Mouse (Mus musculus): Measurements from ENCODE around the gene Gng2. TPM values are rescaled to one million over a fixed set of nuclear protein-coding genes. Genes with fewer than 3 reads are reported as not detected.
A peak's percentile ranks its signal among the peaks of the same experiment; 100 is the strongest.

The Gng2 gene
- total RNA-seq (2014; rRNA removed) (419 and 439 TPM in 2 replicates), polyA plus RNA-seq (2015; fragmentation: Nextera tagmentation; extraction: Ambion mirVana) (344 and 374 TPM in 2 replicates)

DNA sequence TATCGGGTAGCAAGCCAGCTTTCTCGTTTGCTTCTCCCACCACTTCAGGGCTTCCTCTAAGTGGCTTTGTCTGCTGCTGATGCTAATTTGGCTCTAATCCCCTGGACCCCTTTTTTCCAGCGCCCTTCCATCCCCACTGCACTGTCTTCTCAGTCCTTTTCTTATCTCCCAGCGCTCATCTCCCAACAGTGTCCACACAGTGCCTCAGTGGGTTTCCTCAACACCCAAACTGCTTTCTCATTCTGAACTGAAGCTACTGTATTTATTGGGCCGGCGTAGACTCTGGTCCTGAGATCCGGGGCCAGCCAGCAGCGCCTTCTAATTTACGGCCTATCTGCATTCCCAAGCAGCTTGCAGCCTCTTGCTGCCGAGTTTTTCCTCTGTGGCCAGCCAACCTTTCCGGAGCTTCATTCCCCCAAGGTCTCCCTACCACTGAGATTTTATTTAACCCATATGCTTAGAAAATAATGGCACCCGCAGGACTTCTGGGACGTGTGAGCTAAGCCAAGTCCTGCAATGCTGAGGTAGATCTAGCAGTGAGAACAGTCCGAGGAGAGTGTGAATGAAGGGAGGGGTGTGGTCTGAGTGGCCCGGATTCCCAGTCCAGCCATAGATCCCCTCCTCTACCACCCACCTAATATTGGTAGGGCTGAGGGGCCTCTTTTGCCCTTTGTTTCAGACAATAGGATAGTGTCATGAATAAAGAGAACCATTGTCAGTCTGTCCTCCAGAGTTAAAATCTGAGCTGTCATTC is at the start of gene Gng2:
Gene Gng2, minus strand, starts transcription at position 357 of the 754 bp plus-strand sequence.
- DNase-seq (ENCODE audit: low spot score) (no peak), ATAC-seq (ENCODE audit: low FRiP score) (peak; percentile 48)
- Histone ChIP-seq H3K4me1 (ENCODE audit: insufficient read depth, low read length) (peaks cover 11% of the 10 kb centered on the region; the same call in 1 of the 2 replicates), H3K9ac (replicated peaks; ENCODE audit: low read length, poor library complexity, severe bottlenecking) (peak within 1 kb of the TSS; percentile 73), H3K36me3 (ENCODE audit: insufficient read depth, low read length) (no peaks in the 10 kb centered on the region), H3K4me3 (ENCODE audit: low read depth, low read length) (peak within 1 kb of the TSS; percentile 58), H3K27ac (ENCODE audit: low read depth, low read length) (peak within 1 kb of the TSS; percentile 98), H3K9me3 (ENCODE audit: low read length) (no peaks in the 10 kb centered on the region), H3K27me3 (ENCODE audit: insufficient read depth, low read length) (no peaks in the 10 kb centered on the region), H3K4me2 (ENCODE audit: low read depth, low read length, poor library complexity, severe bottlenecking) (peak within 1 kb of the TSS; percentile 53)
- no peak for TF ChIP-seq CTCF (IDR thresholded peaks at IDR 0.05)
- WGBS: 5% methylated on average over 15 of the region's 15 CpGs

DNA sequence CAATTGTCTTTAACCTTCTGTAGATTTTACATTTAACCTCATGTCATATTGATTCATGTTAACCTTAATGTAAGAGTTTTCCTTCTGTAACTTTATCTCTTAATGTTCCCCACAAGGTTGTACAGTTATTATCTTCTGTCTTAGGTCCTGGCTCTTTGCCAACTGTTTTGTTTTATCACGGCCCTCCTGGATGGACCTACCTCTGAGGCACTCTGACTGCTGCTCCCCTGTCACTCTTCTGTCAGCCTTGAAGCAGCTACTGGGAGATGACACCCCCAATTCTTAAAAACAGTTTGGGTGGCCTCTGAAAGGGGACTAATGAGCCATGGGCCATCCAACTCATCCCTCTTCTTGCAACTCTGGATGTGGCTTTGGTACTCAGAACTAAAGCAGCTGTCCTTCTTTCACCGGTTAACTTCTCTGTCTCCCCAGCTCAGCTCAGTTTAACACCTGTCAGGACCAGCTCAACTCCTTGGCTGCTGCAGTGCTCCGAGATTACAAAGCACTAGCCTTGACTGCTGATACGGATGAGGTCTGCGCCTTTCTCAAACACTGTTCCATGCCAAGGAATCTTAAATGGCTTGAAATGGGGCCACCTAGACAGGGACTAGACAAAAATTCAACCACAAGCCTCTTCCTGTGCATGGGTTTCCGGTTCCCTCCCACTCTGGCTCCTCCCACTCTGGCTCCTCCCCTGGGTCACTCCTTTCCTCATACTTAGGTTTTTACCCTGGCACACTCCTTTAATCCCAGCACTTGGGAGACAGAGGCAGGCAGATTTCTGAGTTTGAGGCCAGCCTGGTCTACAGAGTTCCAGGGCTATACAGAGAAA is 47.7 kb upstream of the Gng2 start:
- ATAC-seq (ENCODE audit: low FRiP score) (no peak), DNase-seq (ENCODE audit: low spot score) (no peak)
- Histone ChIP-seq H3K9ac (replicated peaks; ENCODE audit: low read length, poor library complexity, severe bottlenecking) (no peak overlapping the region), H3K9me3 (ENCODE audit: low read length) (no peaks in the 10 kb centered on the region), H3K4me2 (ENCODE audit: low read depth, low read length, poor library complexity, severe bottlenecking) (no peak overlapping the region), H3K4me3 (ENCODE audit: low read depth, low read length) (no peak overlapping the region), H3K27me3 (ENCODE audit: insufficient read depth, low read length) (no peaks in the 10 kb centered on the region), H3K4me1 (ENCODE audit: insufficient read depth, low read length) (no peaks in the 10 kb centered on the region), H3K27ac (ENCODE audit: low read depth, low read length) (no peak overlapping the region), H3K36me3 (ENCODE audit: insufficient read depth, low read length) (no peaks in the 10 kb centered on the region)
- TF ChIP-seq CTCF (IDR thresholded peaks at IDR 0.05): no peak
- WGBS: 77% methylated on average over 6 of the region's 6 CpGs

DNA sequence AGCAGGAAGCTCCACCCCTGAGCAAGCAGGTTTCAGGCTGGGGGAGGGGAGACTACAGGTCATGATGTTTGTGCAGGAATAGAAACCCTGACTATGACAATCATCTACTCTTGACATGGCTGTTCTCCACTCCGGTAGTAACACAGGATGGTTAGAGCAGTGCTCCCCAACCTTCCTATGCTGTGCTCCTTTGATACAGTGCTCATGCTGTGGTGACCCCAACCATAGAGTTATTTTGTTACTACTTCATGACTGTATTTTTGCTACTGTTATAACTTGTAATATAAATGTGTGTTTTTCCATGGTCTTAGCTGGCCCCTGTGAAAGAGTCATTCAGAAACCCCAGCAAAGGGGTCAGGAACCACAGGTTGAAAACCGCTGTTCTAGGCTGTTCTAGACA is 46.5 kb upstream of the Gng2 start:
- no peaks in the 10 kb centered on the region for H3K36me3 ChIP-seq (ENCODE audit: insufficient read depth, low read length)
- no peak overlapping the region for H3K4me3 ChIP-seq (ENCODE audit: low read depth, low read length)
- DNase-seq (ENCODE audit: low spot score) (no peak), ATAC-seq (ENCODE audit: low FRiP score) (no peak)
- no peaks in the 10 kb centered on the region for H3K4me1 ChIP-seq (ENCODE audit: insufficient read depth, low read length)
- no peak for TF ChIP-seq CTCF (IDR thresholded peaks at IDR 0.05)
- H3K27me3 ChIP-seq (ENCODE audit: insufficient read depth, low read length): no peaks in the 10 kb centered on the region
- no peak overlapping the region for H3K4me2 ChIP-seq (ENCODE audit: low read depth, low read length, poor library complexity, severe bottlenecking)
- no peaks in the 10 kb centered on the region for H3K9me3 ChIP-seq (ENCODE audit: low read length)
- H3K9ac ChIP-seq (replicated peaks; ENCODE audit: low read length, poor library complexity, severe bottlenecking): no peak overlapping the region
- no peak overlapping the region for H3K27ac ChIP-seq (ENCODE audit: low read depth, low read length)
- WGBS: 92% methylated on average over 2 of the region's 2 CpGs

DNA sequence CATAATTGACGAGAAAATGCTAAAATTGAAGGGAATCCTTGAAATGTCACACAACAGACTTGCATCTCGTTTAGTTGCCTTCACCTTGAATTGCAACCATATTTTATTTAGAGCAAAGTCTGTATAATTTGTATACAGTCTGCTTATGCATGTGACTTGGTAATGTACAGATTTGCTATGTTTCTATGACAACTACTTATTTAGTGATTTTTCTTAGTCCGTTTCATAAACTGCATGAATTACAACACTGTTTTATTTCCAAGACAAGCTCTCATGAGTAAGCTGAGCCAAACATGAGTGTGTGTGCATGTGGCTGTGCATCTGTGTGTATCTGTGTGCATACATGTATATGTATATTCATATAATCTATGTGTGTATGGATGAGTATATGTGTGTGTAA is 42.1 kb upstream of the Gng2 start:
- no peak for TF ChIP-seq CTCF (IDR thresholded peaks at IDR 0.05)
- H3K4me2 ChIP-seq (ENCODE audit: low read depth, low read length, poor library complexity, severe bottlenecking): no peak overlapping the region
- H3K9ac ChIP-seq (replicated peaks; ENCODE audit: low read length, poor library complexity, severe bottlenecking): no peak overlapping the region
- no peaks in the 10 kb centered on the region for H3K27me3 ChIP-seq (ENCODE audit: insufficient read depth, low read length)
- 74% methylated on average over 3 of the region's 3 CpGs for WGBS
- H3K27ac ChIP-seq (ENCODE audit: low read depth, low read length): no peak overlapping the region
- ATAC-seq (ENCODE audit: low FRiP score) (no peak), DNase-seq (ENCODE audit: low spot score) (no peak)
- H3K4me3 ChIP-seq (ENCODE audit: low read depth, low read length): no peak overlapping the region
- H3K36me3 ChIP-seq (ENCODE audit: insufficient read depth, low read length): no peaks in the 10 kb centered on the region
- no peaks in the 10 kb centered on the region for H3K4me1 ChIP-seq (ENCODE audit: insufficient read depth, low read length)
- H3K9me3 ChIP-seq (ENCODE audit: low read length): no peaks in the 10 kb centered on the region

DNA sequence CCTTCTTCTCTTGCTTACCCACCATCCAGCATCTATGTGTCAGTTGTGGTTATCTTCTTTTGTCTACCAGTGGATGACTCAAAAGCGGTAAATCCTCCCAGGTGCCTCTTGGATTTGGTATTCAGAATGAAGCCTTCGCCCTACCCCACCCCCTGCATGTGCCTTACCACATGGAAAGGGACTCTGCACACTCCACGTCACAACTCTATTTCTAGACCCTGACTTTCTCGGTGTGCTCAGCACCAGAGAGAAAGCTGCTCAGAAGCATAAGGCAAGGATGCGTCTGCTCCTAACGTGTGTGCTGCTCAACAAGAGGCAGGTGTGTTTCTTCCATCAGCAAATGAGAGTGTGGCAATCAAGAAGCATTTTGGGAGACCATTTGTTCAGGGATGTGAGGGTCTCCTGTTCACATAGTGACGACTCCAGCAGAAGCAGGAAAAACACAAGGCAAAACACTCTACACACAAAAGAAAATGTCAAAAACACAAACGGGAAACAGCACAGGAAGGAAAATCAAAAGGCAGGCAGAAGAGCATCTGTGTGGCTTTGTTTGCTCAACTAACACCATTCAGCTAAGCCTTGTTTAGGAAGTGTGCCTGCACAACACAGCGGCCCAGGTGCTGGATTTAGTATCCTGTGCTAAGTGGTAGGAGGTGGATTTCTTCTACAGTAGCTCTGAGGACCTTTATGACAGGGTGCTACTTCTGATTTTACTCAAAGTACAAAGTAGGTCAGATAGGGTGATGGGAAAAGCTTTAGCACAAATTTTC is 35.3 kb upstream of the Gng2 start:
- H3K9ac ChIP-seq (replicated peaks; ENCODE audit: low read length, poor library complexity, severe bottlenecking): no peak overlapping the region
- H3K4me1 ChIP-seq (ENCODE audit: insufficient read depth, low read length): no peaks in the 10 kb centered on the region
- 76% methylated on average over 9 of the region's 9 CpGs for WGBS
- no peaks in the 10 kb centered on the region for H3K27me3 ChIP-seq (ENCODE audit: insufficient read depth, low read length)
- H3K36me3 ChIP-seq (ENCODE audit: insufficient read depth, low read length): no peaks in the 10 kb centered on the region
- no peak for DNase-seq (ENCODE audit: low spot score)
- TF ChIP-seq CTCF (IDR thresholded peaks at IDR 0.05): no peak
- no peak overlapping the region for H3K4me2 ChIP-seq (ENCODE audit: low read depth, low read length, poor library complexity, severe bottlenecking)
- no peak overlapping the region for H3K27ac ChIP-seq (ENCODE audit: low read depth, low read length)
- H3K4me3 ChIP-seq (ENCODE audit: low read depth, low read length): no peak overlapping the region
- H3K9me3 ChIP-seq (ENCODE audit: low read length): no peaks in the 10 kb centered on the region
- no peak for ATAC-seq (ENCODE audit: low FRiP score)

Measured in midbrain, postnatal 0 days (tissue).